Mouse (Mus musculus): ENCODE results near the gene Apela. TPM values are rescaled to one million over a fixed set of nuclear protein-coding genes. Genes with fewer than 3 reads are reported as not detected.

Apela gene
- total RNA-seq (2012; rRNA removed) = 12.7 and 22.8 TPM in 2 replicates

DNA sequence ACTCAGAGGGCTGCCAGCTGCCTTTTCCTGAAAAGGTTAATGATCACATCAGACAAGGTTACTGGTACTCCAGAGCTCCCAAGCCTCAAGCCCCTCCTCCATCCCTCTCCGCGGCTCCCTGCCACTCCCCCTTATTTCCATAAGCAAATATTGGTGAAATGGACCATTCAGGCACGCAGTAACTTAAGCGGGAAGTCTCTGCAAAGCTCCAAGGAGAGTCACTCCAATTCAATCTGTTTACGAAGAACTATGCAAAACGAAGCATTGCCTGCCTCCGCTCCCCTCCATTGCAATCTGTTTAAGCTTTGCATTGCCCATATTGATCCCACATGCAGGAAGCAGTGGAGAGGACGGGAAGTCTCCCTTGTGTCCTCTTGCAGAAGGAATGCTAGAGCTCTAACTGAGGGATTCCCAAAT is at the start of gene Apela:
TSS of gene Apela (minus strand) at position 220 of the 417 bp plus-strand sequence.
- TF ChIP-seq CHD2 (IDR thresholded peaks at IDR 0.05; ENCODE audit: low read depth, low read length) (no peak), ZC3H11A (IDR thresholded peaks at IDR 0.05; ENCODE audit: borderline replicate concordance, low read depth, low read length) (no peak), MAFK (IDR thresholded peaks at IDR 0.05; ENCODE audit: insufficient read depth, low read depth, low read length) (no peak), ZNF384 (IDR thresholded peaks at IDR 0.05; ENCODE audit: low read depth, low read length) (no peak), HCFC1 (IDR thresholded peaks at IDR 0.05; ENCODE audit: borderline replicate concordance, insufficient read depth, low read length) (no peak; the same call in 1 of the 2 replicates)
- DNase-seq (ENCODE audit: low read depth, low spot score) = no peak
- no peaks in the 10 kb centered on the region for H3K36me3 ChIP-seq (ENCODE audit: control insufficient read depth, insufficient read depth, low read length, poor library complexity, severe bottlenecking)
- H3K4me1 ChIP-seq (ENCODE audit: control insufficient read depth in 2 of 2, insufficient read depth in 2 of 2, low read length in 2 of 2, poor library complexity in 1 of 2) = peaks cover 8 to 16% of the 10 kb centered on the region in 2 experiments
- no peak within 1 kb of the TSS for H3K27ac ChIP-seq (ENCODE audit: insufficient read depth, low read depth, low read length, poor library complexity, severe bottlenecking)
- peak within 1 kb of the TSS; percentile 63 to 66 for H3K4me3 ChIP-seq (ENCODE audit: insufficient read depth in 1 of 2, low read depth in 1 of 2, low read length in 2 of 2, poor library complexity in 1 of 2, severe bottlenecking in 1 of 2)
- H3K9me3 ChIP-seq (ENCODE audit: control insufficient read depth, insufficient read depth, low read depth, low read length) = no peaks in the 10 kb centered on the region
- H3K9ac ChIP-seq (ENCODE audit: insufficient read depth, low read depth, low read length, poor library complexity, severe bottlenecking) = no peak within 1 kb of the TSS
- in situ Hi-C loops (cut with MboI; ENCODE audit: low sequenced_read_pairs in 2 of 2, unreplicated experiment in 2 of 2) = no loop called here

GRCm38 (mm10) chr8:65085680-65086079 is 48.5 kb upstream of the Apela start:
- TF ChIP-seq MAFK (IDR thresholded peaks at IDR 0.05; ENCODE audit: insufficient read depth, low read depth, low read length) = peak; percentile 74
- TF ChIP-seq ZC3H11A (IDR thresholded peaks at IDR 0.05; ENCODE audit: borderline replicate concordance, low read depth, low read length) = peak; percentile 98
- no peak for TF ChIP-seq HCFC1 (IDR thresholded peaks at IDR 0.05; ENCODE audit: borderline replicate concordance, insufficient read depth, low read length)
- no peak for TF ChIP-seq ZNF384 (IDR thresholded peaks at IDR 0.05; ENCODE audit: low read depth, low read length)
- TF ChIP-seq CHD2 (IDR thresholded peaks at IDR 0.05; ENCODE audit: low read depth, low read length) = no peak
- H3K4me1 ChIP-seq (ENCODE audit: control insufficient read depth in 2 of 2, insufficient read depth in 2 of 2, low read length in 2 of 2, poor library complexity in 1 of 2) = no peaks in the 10 kb centered on the region
- in situ Hi-C loops (cut with MboI; ENCODE audit: low sequenced_read_pairs in 2 of 2, unreplicated experiment in 2 of 2) = loop anchor here in 1 of 2 experiments (10.0 kb wide), 1 partner anchor 61 kb away; no protein-coding TSS in a partner anchor
- H3K9me3 ChIP-seq (ENCODE audit: control insufficient read depth, insufficient read depth, low read depth, low read length) = no peaks in the 10 kb centered on the region
- peak; percentile 56 for DNase-seq (ENCODE audit: low read depth, low spot score)
- no peak overlapping the region for H3K27ac ChIP-seq (ENCODE audit: insufficient read depth, low read depth, low read length, poor library complexity, severe bottlenecking)
- no peak overlapping the region for H3K9ac ChIP-seq (ENCODE audit: insufficient read depth, low read depth, low read length, poor library complexity, severe bottlenecking)
- H3K36me3 ChIP-seq (ENCODE audit: control insufficient read depth, insufficient read depth, low read length, poor library complexity, severe bottlenecking) = no peaks in the 10 kb centered on the region
- H3K4me3 ChIP-seq (ENCODE audit: insufficient read depth in 1 of 2, low read depth in 1 of 2, low read length in 2 of 2, poor library complexity in 1 of 2, severe bottlenecking in 1 of 2) = no peak overlapping the region

DNA sequence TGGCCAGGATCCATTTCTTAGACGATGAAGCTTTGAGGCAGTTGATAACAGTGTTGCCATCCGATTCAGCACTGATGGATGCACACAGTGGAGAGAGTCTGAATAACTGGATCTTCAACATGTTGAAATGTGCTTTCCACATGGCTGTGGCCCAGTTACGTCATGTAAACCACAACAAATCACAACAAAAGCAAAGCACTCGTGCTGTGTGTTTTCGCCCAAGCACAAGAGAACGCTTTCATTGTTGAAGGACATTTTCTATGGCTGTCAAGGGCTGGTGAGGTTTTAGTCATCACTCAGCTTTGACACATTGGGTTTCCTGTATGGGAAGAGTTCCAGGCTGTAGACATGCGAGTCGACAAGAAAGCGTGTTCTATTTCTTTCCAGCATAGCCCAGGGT is 43.6 kb upstream of the Apela start:
- H3K36me3 ChIP-seq (ENCODE audit: control insufficient read depth, insufficient read depth, low read length, poor library complexity, severe bottlenecking) = no peaks in the 10 kb centered on the region
- TF ChIP-seq ZC3H11A (IDR thresholded peaks at IDR 0.05; ENCODE audit: borderline replicate concordance, low read depth, low read length) = no peak
- H3K4me3 ChIP-seq (ENCODE audit: insufficient read depth in 1 of 2, low read depth in 1 of 2, low read length in 2 of 2, poor library complexity in 1 of 2, severe bottlenecking in 1 of 2) = no peak overlapping the region
- H3K4me1 ChIP-seq (ENCODE audit: control insufficient read depth in 2 of 2, insufficient read depth in 2 of 2, low read length in 2 of 2, poor library complexity in 1 of 2) = no peaks in the 10 kb centered on the region; a peak in 1 of 4 replicates
- H3K27ac ChIP-seq (ENCODE audit: insufficient read depth, low read depth, low read length, poor library complexity, severe bottlenecking) = no peak overlapping the region
- in situ Hi-C loops (cut with MboI; ENCODE audit: low sequenced_read_pairs in 2 of 2, unreplicated experiment in 2 of 2) = loop anchor here (5.0 to 10.0 kb wide), 2 partner anchors 56 to 58 kb away; no protein-coding TSS in a partner anchor
- DNase-seq (ENCODE audit: low read depth, low spot score) = no peak
- H3K9ac ChIP-seq (ENCODE audit: insufficient read depth, low read depth, low read length, poor library complexity, severe bottlenecking) = no peak overlapping the region
- no peaks in the 10 kb centered on the region for H3K9me3 ChIP-seq (ENCODE audit: control insufficient read depth, insufficient read depth, low read depth, low read length)

DNA sequence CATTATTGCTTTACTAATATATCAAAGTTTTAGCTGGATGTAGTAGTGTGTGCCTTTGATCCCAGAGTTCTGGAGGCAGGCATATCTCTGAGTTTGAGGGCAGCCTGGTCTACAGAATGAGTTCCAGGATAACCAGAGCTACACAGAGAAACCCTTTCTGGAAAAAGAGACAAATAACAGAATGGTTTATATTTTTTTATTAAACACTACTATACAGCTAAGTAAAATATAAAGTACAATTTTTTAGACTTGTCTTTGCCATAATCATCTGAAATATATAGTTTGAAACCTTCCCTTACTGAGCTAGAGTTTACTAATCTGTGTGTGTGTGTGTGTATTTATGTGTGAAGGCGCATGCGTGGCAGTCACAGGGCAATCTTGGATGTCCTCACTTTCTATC is 37.6 kb upstream of the Apela start, which contains the start of gene Gm10663:
TSS of gene Gm10663 (plus strand) at position 301 of the 400 bp plus-strand sequence.
- no peak for DNase-seq (ENCODE audit: low read depth, low spot score)
- in situ Hi-C loops (cut with MboI; ENCODE audit: low sequenced_read_pairs in 2 of 2, unreplicated experiment in 2 of 2) = no loop called here
- Histone ChIP-seq H3K4me3 (ENCODE audit: insufficient read depth in 1 of 2, low read depth in 1 of 2, low read length in 2 of 2, poor library complexity in 1 of 2, severe bottlenecking in 1 of 2) (no peak within 1 kb of the TSS), H3K36me3 (ENCODE audit: control insufficient read depth, insufficient read depth, low read length, poor library complexity, severe bottlenecking) (no peaks in the 10 kb centered on the region), H3K9me3 (ENCODE audit: control insufficient read depth, insufficient read depth, low read depth, low read length) (no peaks in the 10 kb centered on the region), H3K27ac (ENCODE audit: insufficient read depth, low read depth, low read length, poor library complexity, severe bottlenecking) (no peak within 1 kb of the TSS), H3K9ac (ENCODE audit: insufficient read depth, low read depth, low read length, poor library complexity, severe bottlenecking) (no peak within 1 kb of the TSS), H3K4me1 (ENCODE audit: control insufficient read depth in 2 of 2, insufficient read depth in 2 of 2, low read length in 2 of 2, poor library complexity in 1 of 2) (peaks cover 0 to 3% of the 10 kb centered on the region in 2 experiments; a peak in 1 of 4 replicates)
- TF ChIP-seq ZC3H11A (IDR thresholded peaks at IDR 0.05; ENCODE audit: borderline replicate concordance, low read depth, low read length) = no peak
- no peak for TF ChIP-seq HCFC1 (IDR thresholded peaks at IDR 0.05; ENCODE audit: borderline replicate concordance, insufficient read depth, low read length)
- TF ChIP-seq ZNF384 (IDR thresholded peaks at IDR 0.05; ENCODE audit: low read depth, low read length) = no peak
- TF ChIP-seq CHD2 (IDR thresholded peaks at IDR 0.05; ENCODE audit: low read depth, low read length) = no peak
- TF ChIP-seq MAFK (IDR thresholded peaks at IDR 0.05; ENCODE audit: insufficient read depth, low read depth, low read length) = no peak

DNA sequence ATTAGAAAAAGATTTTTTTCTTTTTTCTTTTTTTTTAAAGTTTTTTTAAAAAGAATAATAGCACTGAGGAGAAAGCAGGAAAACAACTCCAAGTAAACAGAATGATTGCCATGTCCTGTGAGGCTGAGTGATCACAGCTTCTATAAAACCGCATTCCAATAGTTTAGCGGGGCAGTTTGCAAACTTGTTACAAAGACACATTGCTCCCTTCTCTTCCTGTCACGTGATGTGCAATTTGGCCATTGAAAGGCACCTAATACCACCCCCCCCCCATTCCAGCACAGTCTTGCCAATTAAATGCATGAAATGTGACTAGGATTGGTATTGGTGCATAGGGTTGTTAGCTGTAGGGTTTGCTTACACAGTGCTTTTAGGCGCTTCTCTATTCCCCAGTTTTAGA is 33.9 kb upstream of the Apela start:
- H3K4me1 ChIP-seq (ENCODE audit: control insufficient read depth in 2 of 2, insufficient read depth in 2 of 2, low read length in 2 of 2, poor library complexity in 1 of 2) = peaks cover 0 to 5% of the 10 kb centered on the region in 2 experiments; a peak in 2 of 4 replicates
- TF ChIP-seq ZC3H11A (IDR thresholded peaks at IDR 0.05; ENCODE audit: borderline replicate concordance, low read depth, low read length) (no peak), HCFC1 (IDR thresholded peaks at IDR 0.05; ENCODE audit: borderline replicate concordance, insufficient read depth, low read length) (no peak), MAFK (IDR thresholded peaks at IDR 0.05; ENCODE audit: insufficient read depth, low read depth, low read length) (no peak), ZNF384 (IDR thresholded peaks at IDR 0.05; ENCODE audit: low read depth, low read length) (no peak), CHD2 (IDR thresholded peaks at IDR 0.05; ENCODE audit: low read depth, low read length) (no peak)
- H3K27ac ChIP-seq (ENCODE audit: insufficient read depth, low read depth, low read length, poor library complexity, severe bottlenecking) = no peak overlapping the region
- in situ Hi-C loops (cut with MboI; ENCODE audit: low sequenced_read_pairs in 2 of 2, unreplicated experiment in 2 of 2) = no loop called here
- no peak overlapping the region for H3K9ac ChIP-seq (ENCODE audit: insufficient read depth, low read depth, low read length, poor library complexity, severe bottlenecking)
- H3K4me3 ChIP-seq (ENCODE audit: insufficient read depth in 1 of 2, low read depth in 1 of 2, low read length in 2 of 2, poor library complexity in 1 of 2, severe bottlenecking in 1 of 2) = no peak overlapping the region
- H3K9me3 ChIP-seq (ENCODE audit: control insufficient read depth, insufficient read depth, low read depth, low read length) = no peaks in the 10 kb centered on the region
- H3K36me3 ChIP-seq (ENCODE audit: control insufficient read depth, insufficient read depth, low read length, poor library complexity, severe bottlenecking) = no peaks in the 10 kb centered on the region
- no peak for DNase-seq (ENCODE audit: low read depth, low spot score)

All from ES-E14 (cell line).